8 mouse cellular contexts compared by ENCODE assay signal in genomic region chr7:126583761-126584160, GRCm38 (mm10). TPM values are rescaled to one million over a fixed set of nuclear protein-coding genes. Genes with fewer than 3 reads are reported as not detected.
DNase-seq lines count a peak whose midpoint lies in the region; ATAC-seq lines count a peak whose summit lies in the region.

No protein-coding gene starts in this region.

- H3K27me3 ChIP-seq in kidney, embryonic 14.5 days (ENCODE audit: control insufficient read depth, insufficient read depth, low read length): no peaks in the 10 kb centered on the region
- 0 out of 2 replicates have a peak, but pooled peaks cover 4% of the 10 kb centered on the region for H3K27me3 ChIP-seq in hindbrain, embryonic 11.5 days (ENCODE audit: control insufficient read depth, insufficient read depth, low read length)
- H3K27me3 ChIP-seq in midbrain, embryonic 15.5 days (replicated peaks): peaks cover 13% of the 10 kb centered on the region; the same call in 1 of the 2 replicates

- ATAC-seq in kidney, embryonic 14.5 days (ENCODE audit: low FRiP score, low TSS enrichment): no peak
- no peak for ATAC-seq in hindbrain, embryonic 11.5 days (ENCODE audit: low FRiP score)
- ATAC-seq in midbrain, embryonic 15.5 days (replicated peaks): no peak
- ATAC-seq in frontal cortex, adult (ENCODE audit: low TSS enrichment): no peak

- no peaks in the 10 kb centered on the region for H3K9me3 ChIP-seq in kidney, embryonic 14.5 days (ENCODE audit: control insufficient read depth, low read length)
- H3K9me3 ChIP-seq in hindbrain, embryonic 11.5 days (ENCODE audit: control insufficient read depth, low read length): no peaks in the 10 kb centered on the region
- H3K9me3 ChIP-seq in midbrain, embryonic 15.5 days: no peaks in the 10 kb centered on the region

- H3K4me2 ChIP-seq in kidney, embryonic 14.5 days (replicated peaks; ENCODE audit: low read depth, low read length): peak overlapping the region; percentile 55
- H3K4me2 ChIP-seq in hindbrain, embryonic 11.5 days (replicated peaks; ENCODE audit: low read depth, low read length): peak overlapping the region; percentile 78; the same call in 1 of the 2 replicates
- peak overlapping the region; percentile 63 for H3K4me2 ChIP-seq in midbrain, embryonic 15.5 days

- H3K4me1 ChIP-seq in kidney, embryonic 14.5 days (ENCODE audit: control insufficient read depth, insufficient read depth, low read length): no peaks in the 10 kb centered on the region; the same call in 1 of the 2 replicates
- H3K4me1 ChIP-seq in hindbrain, embryonic 11.5 days (replicated peaks; ENCODE audit: control insufficient read depth, insufficient read depth, low read length): 0 out of 2 replicates have a peak, but pooled peaks cover 2% of the 10 kb centered on the region
- peaks cover 16% of the 10 kb centered on the region for H3K4me1 ChIP-seq in midbrain, embryonic 15.5 days

- peaks cover 1% of the 10 kb centered on the region; the same call in 1 of the 2 replicates for H3K36me3 ChIP-seq in kidney, embryonic 14.5 days (ENCODE audit: control insufficient read depth, insufficient read depth, low read length)
- no peaks in the 10 kb centered on the region for H3K36me3 ChIP-seq in hindbrain, embryonic 11.5 days (ENCODE audit: control insufficient read depth, insufficient read depth, low read length)
- H3K36me3 ChIP-seq in midbrain, embryonic 15.5 days (replicated peaks): no peaks in the 10 kb centered on the region

- H3K27ac ChIP-seq in kidney, embryonic 14.5 days (ENCODE audit: low read depth, low read length): no peak overlapping the region
- H3K27ac ChIP-seq in hindbrain, embryonic 11.5 days (ENCODE audit: low read depth, low read length): no peak overlapping the region
- H3K27ac ChIP-seq in midbrain, embryonic 15.5 days: peak overlapping the region; percentile 92

- H3K9ac ChIP-seq in kidney, embryonic 14.5 days (ENCODE audit: low read depth, low read length): 0 out of 2 replicates have a peak overlapping the region, but pooled peaks have one; percentile 57
- no peak overlapping the region for H3K9ac ChIP-seq in hindbrain, embryonic 11.5 days (ENCODE audit: low read depth, low read length)
- H3K9ac ChIP-seq in midbrain, embryonic 15.5 days: peak overlapping the region; percentile 21

- WGBS in kidney, embryonic 14.5 days: 54% methylated on average over 6 of the region's 6 CpGs
- 53% methylated on average over 6 of the region's 6 CpGs for WGBS in hindbrain, embryonic 11.5 days
- WGBS in midbrain, embryonic 15.5 days: 65% methylated on average over 6 of the region's 6 CpGs

- H3K4me3 ChIP-seq in kidney, embryonic 14.5 days (ENCODE audit: low read length): peak overlapping the region; percentile 55
- peak overlapping the region; percentile 57 for H3K4me3 ChIP-seq in hindbrain, embryonic 11.5 days (ENCODE audit: low read depth, low read length)
- H3K4me3 ChIP-seq in midbrain, embryonic 15.5 days: peak overlapping the region; percentile 74

- DNase-seq in kidney, postnatal 25 days: no peak
- peak; percentile 45 for DNase-seq in adipocyte (ENCODE audit: low spot score)
- no peak for DNase-seq in hindbrain, embryonic 11.5 days (ENCODE audit: low spot score)
- DNase-seq in frontal cortex, postnatal 25 days (ENCODE audit: low spot score in 2 of 2): no peak
- DNase-seq in cerebellum, adult 11 months: no peak

RNA-seq across cellular contexts. Expression of gene Apobr, which starts 1.0 kb away (rescaled TPM):
- 0.38 and 0.39 TPM in 2 replicates for polyA plus RNA-seq in kidney, embryonic 14.5 days (2014; fragmentation: Nextera tagmentation; extraction: Ambion mirVana)
- polyA plus RNA-seq in hindbrain, embryonic 11.5 days (2014; fragmentation: Nextera tagmentation; extraction: Ambion mirVana): 0.35 and 0.71 TPM in 2 replicates
- polyA plus RNA-seq in midbrain, embryonic 15.5 days (2015; fragmentation: Nextera tagmentation; extraction: Ambion mirVana): 0.32 and 0.38 TPM in 2 replicates

RNA-seq across cellular contexts. Expression of gene Cln3, which starts 1.9 kb away (rescaled TPM):
- polyA plus RNA-seq in kidney, embryonic 14.5 days (2014; fragmentation: Nextera tagmentation; extraction: Ambion mirVana): 29.8 and 30.4 TPM in 2 replicates
- 25.5 and 26.7 TPM in 2 replicates for polyA plus RNA-seq in hindbrain, embryonic 11.5 days (2014; fragmentation: Nextera tagmentation; extraction: Ambion mirVana)
- 34.1 and 35.6 TPM in 2 replicates for polyA plus RNA-seq in midbrain, embryonic 15.5 days (2015; fragmentation: Nextera tagmentation; extraction: Ambion mirVana)

RNA-seq across cellular contexts. Expression of gene Il27, which starts 11.0 kb away (rescaled TPM):
- polyA plus RNA-seq in kidney, embryonic 14.5 days (2014; fragmentation: Nextera tagmentation; extraction: Ambion mirVana): not detected in 2 replicates
- not detected in 2 replicates for polyA plus RNA-seq in hindbrain, embryonic 11.5 days (2014; fragmentation: Nextera tagmentation; extraction: Ambion mirVana)
- not detected in 2 replicates for polyA plus RNA-seq in midbrain, embryonic 15.5 days (2015; fragmentation: Nextera tagmentation; extraction: Ambion mirVana)

RNA-seq across cellular contexts. Expression of gene Eif3c, which starts 17.6 kb away (rescaled TPM):
- polyA plus RNA-seq in kidney, embryonic 14.5 days (2014; fragmentation: Nextera tagmentation; extraction: Ambion mirVana): 174 and 207 TPM in 2 replicates
- polyA plus RNA-seq in hindbrain, embryonic 11.5 days (2014; fragmentation: Nextera tagmentation; extraction: Ambion mirVana): 187 and 194 TPM in 2 replicates
- polyA plus RNA-seq in midbrain, embryonic 15.5 days (2015; fragmentation: Nextera tagmentation; extraction: Ambion mirVana): 173 and 186 TPM in 2 replicates

RNA-seq across cellular contexts. Expression of gene Nupr1, which starts 46.9 kb away (rescaled TPM):
- polyA plus RNA-seq in kidney, embryonic 14.5 days (2014; fragmentation: Nextera tagmentation; extraction: Ambion mirVana): 2.4 and 2.6 TPM in 2 replicates
- polyA plus RNA-seq in hindbrain, embryonic 11.5 days (2014; fragmentation: Nextera tagmentation; extraction: Ambion mirVana): 1.3 and 2.4 TPM in 2 replicates
- polyA plus RNA-seq in midbrain, embryonic 15.5 days (2015; fragmentation: Nextera tagmentation; extraction: Ambion mirVana): 11.5 and 13.0 TPM in 2 replicates
